Mouse (Mus musculus) G1E (cell line): ENCODE measurements around the gene Atp6v0a2. TPM values are rescaled to one million over a fixed set of nuclear protein-coding genes. Genes with fewer than 3 reads are reported as not detected.

ENCODE experiments used
- ATAC-seq: 2 replicates; pipeline ENCODE4 v1.8.0; 2016; ENCODE audit warnings: mild to moderate bottlenecking; ENCODE audit not compliant: insufficient number of reproducible peaks, poor library complexity, low FRiP score, severe bottlenecking; ENCODE audit errors: extremely low read depth
- DNase-seq: peaks from one replicate; pipeline ENCODE4 v3.0.0; 2012; ENCODE audit warnings: low spot score
- H3K27me3 ChIP-seq: 2 replicates; pipeline ENCODE4 v1.6.1; 2012; ENCODE audit warnings: mild to moderate bottlenecking, low read length, inconsistent platforms; ENCODE audit not compliant: insufficient read depth
- H3K36me3 ChIP-seq: replicated peaks from 2 replicates; pipeline ENCODE3; 2012; ENCODE audit warnings: mild to moderate bottlenecking, inconsistent platforms
- H3K4me1 ChIP-seq: 2 replicates; pipeline ENCODE4 v1.6.1; 2012; ENCODE audit warnings: low read depth, low read length, inconsistent platforms, mixed read lengths; ENCODE audit not compliant: insufficient read depth
- H3K4me3 ChIP-seq: 2 replicates; pipeline ENCODE4 v1.5.1; 2012; ENCODE audit warnings: low read depth, mild to moderate bottlenecking, inconsistent platforms, low read length, moderate library complexity, mixed read lengths
- H3K9me3 ChIP-seq: replicated peaks from 2 replicates; pipeline ENCODE4 v1.6.1; 2012; ENCODE audit warnings: inconsistent platforms
- CTCF ChIP-seq: IDR thresholded peaks from 2 replicates; pipeline ENCODE4 v1.5.1; 2012; ENCODE audit warnings: low read depth, low read length, inconsistent platforms, mixed read lengths
- GATA1 ChIP-seq: IDR thresholded peaks from 2 replicates; pipeline ENCODE4 v1.6.1; 2012; ENCODE audit warnings: borderline replicate concordance, low read length, inconsistent platforms, mixed read lengths
- GATA2 ChIP-seq: IDR thresholded peaks from 2 replicates; pipeline ENCODE4 v1.6.1; 2012; ENCODE audit warnings: low read depth, low read length, inconsistent platforms, borderline replicate concordance
- POLR2AphosphoS5 ChIP-seq: IDR thresholded peaks from 2 replicates; pipeline ENCODE4 v1.6.1; 2012; ENCODE audit warnings: low read depth, low read length, inconsistent platforms; ENCODE audit not compliant: insufficient replicate concordance
- TAL1 ChIP-seq: conservative IDR thresholded peaks from 2 replicates; pipeline ENCODE4 v1.6.1; 2012; ENCODE audit warnings: low read depth, low read length, inconsistent platforms, mixed read lengths
- polyA plus RNA-seq: library from polyadenylated mRNA; stranded (reverse); fragments of >175 nt; gene quantifications from 2 replicates; pipeline ENCODE4 v1.2.3, GENCODE M21; 2012
- total RNA-seq, 2 experiments: library from RNA; stranded (forward) in 1 of 2; stranded (reverse) in 1 of 2; fragments of 200-1000 nt in 1 of 2; fragments of >200 nt in 1 of 2; fragmentation: Nextera tagmentation in 1 of 2; gene quantifications; 2 replicates each; pipeline ENCODE4 v1.2.3; 2014 to 2017

Gene Atp6v0a2
- total and polyA plus RNA-seq, 3 experiments: 7.8 to 23.9 (median 22.2) TPM

GRCm38 (mm10) chr5:124636139-124636538 lies 7.8 kb downstream of the Atp6v0a2 start:
- DNase-seq (no peak), ATAC-seq (no peak)
- H3K4me1 ChIP-seq: no peaks in the 10 kb centered on the region
- H3K27me3 ChIP-seq: no peaks in the 10 kb centered on the region
- peaks cover 87% of the 10 kb centered on the region for H3K36me3 ChIP-seq
- H3K9me3 ChIP-seq: no peaks in the 10 kb centered on the region
- TF ChIP-seq GATA2 (no peak), GATA1 (no peak), TAL1 (no peak), POLR2AphosphoS5 (no peak), CTCF (no peak)
- H3K4me3 ChIP-seq: no peak overlapping the region

- H3K4me3 ChIP-seq: no peak overlapping the region
- no peak for DNase-seq
- H3K4me1 ChIP-seq: no peaks in the 10 kb centered on the region
- H3K27me3 ChIP-seq: no peaks in the 10 kb centered on the region
- no peak for TF ChIP-seq GATA1
- TF ChIP-seq POLR2AphosphoS5: no peak
- TF ChIP-seq TAL1: no peak
- TF ChIP-seq GATA2: no peak
- no peak for TF ChIP-seq CTCF
- H3K9me3 ChIP-seq: no peaks in the 10 kb centered on the region
- ATAC-seq: no peak
- H3K36me3 ChIP-seq: peaks cover 87% of the 10 kb centered on the region
Observed at GRCm38 (mm10) chr5:124636694-124637093, 8.3 kb downstream of the Atp6v0a2 start.

- no peak overlapping the region for H3K4me3 ChIP-seq
- ATAC-seq (no peak), DNase-seq (no peak)
- H3K9me3 ChIP-seq: no peaks in the 10 kb centered on the region
- H3K36me3 ChIP-seq: peaks cover 88% of the 10 kb centered on the region
- no peak for TF ChIP-seq GATA2
- no peak for TF ChIP-seq CTCF
- H3K27me3 ChIP-seq: no peaks in the 10 kb centered on the region
- no peaks in the 10 kb centered on the region for H3K4me1 ChIP-seq
Observed at GRCm38 (mm10) chr5:124637300-124637699, 8.9 kb downstream of the Atp6v0a2 start.

GRCm38 (mm10) chr5:124637836-124638235 lies 9.5 kb downstream of the Atp6v0a2 start:
- no peak for TF ChIP-seq GATA2
- no peak for TF ChIP-seq TAL1
- no peak for TF ChIP-seq CTCF
- no peak for TF ChIP-seq POLR2AphosphoS5
- no peak for TF ChIP-seq GATA1
- Histone ChIP-seq H3K4me3 (no peak overlapping the region), H3K27me3 (no peaks in the 10 kb centered on the region), H3K36me3 (peaks cover 90% of the 10 kb centered on the region), H3K9me3 (no peaks in the 10 kb centered on the region), H3K4me1 (no peaks in the 10 kb centered on the region)
- DNase-seq (no peak), ATAC-seq (no peak)

GRCm38 (mm10) chr5:124713741-124714140 lies 85.4 kb downstream of the Atp6v0a2 start:
- TF ChIP-seq GATA1: no peak
- no peak for TF ChIP-seq TAL1
- TF ChIP-seq CTCF: no peak

GRCm38 (mm10) chr5:124715135-124715534 lies 86.8 kb downstream of the Atp6v0a2 start:
- ATAC-seq: no peak
- peaks cover 3% of the 10 kb centered on the region for H3K9me3 ChIP-seq
- TF ChIP-seq CTCF (no peak), TAL1 (no peak), GATA2 (no peak), POLR2AphosphoS5 (no peak), GATA1 (no peak)
- DNase-seq: no peak
- H3K4me1 ChIP-seq: no peaks in the 10 kb centered on the region
- H3K4me3 ChIP-seq: no peak overlapping the region
- no peaks in the 10 kb centered on the region for H3K27me3 ChIP-seq
- peaks cover 91% of the 10 kb centered on the region for H3K36me3 ChIP-seq

More at GRCm38 (mm10) chr5:124713741-124714140, 85.4 kb downstream of the Atp6v0a2 start:
- H3K27me3 ChIP-seq: no peaks in the 10 kb centered on the region
- H3K4me1 ChIP-seq: no peaks in the 10 kb centered on the region
- DNase-seq (no peak), ATAC-seq (no peak)
- H3K4me3 ChIP-seq: no peak overlapping the region
- H3K9me3 ChIP-seq: peaks cover 3% of the 10 kb centered on the region
- peaks cover 77% of the 10 kb centered on the region for H3K36me3 ChIP-seq

- Histone ChIP-seq H3K9me3 (no peaks in the 10 kb centered on the region), H3K4me3 (no peak overlapping the region), H3K27me3 (no peaks in the 10 kb centered on the region), H3K36me3 (peaks cover 90% of the 10 kb centered on the region), H3K4me1 (no peaks in the 10 kb centered on the region)
- TF ChIP-seq POLR2AphosphoS5: no peak
- no peak for TF ChIP-seq GATA2
- no peak for TF ChIP-seq TAL1
- TF ChIP-seq CTCF: no peak
- TF ChIP-seq GATA1: no peak
- DNase-seq (no peak), ATAC-seq (no peak)
Observed at GRCm38 (mm10) chr5:124717969-124718368, 89.6 kb downstream of the Atp6v0a2 start.
